Mouse (Mus musculus) myocyte (in vitro differentiated cells): ENCODE results near the gene Bpifb4.

Source experiments
- CEBPB ChIP-seq: IDR thresholded peaks from 2 replicates; pipeline ENCODE4 v1.6.1; 2011; ENCODE audit warnings: mild to moderate bottlenecking, moderate library complexity; ENCODE audit not compliant: poor library complexity, insufficient read depth, severe bottlenecking
- E2F4 ChIP-seq: IDR thresholded peaks from one replicate; pipeline ENCODE4 v1.6.1; 2011; ENCODE audit warnings: mild to moderate bottlenecking, control low read depth, moderate library complexity; ENCODE audit not compliant: insufficient read depth
- MAX ChIP-seq: IDR thresholded peaks from one replicate; pipeline ENCODE4 v1.6.1; 2011; ENCODE audit warnings: low read depth, mild to moderate bottlenecking, control low read depth
- POLR2A ChIP-seq: IDR thresholded peaks from one replicate; pipeline ENCODE4 v1.6.1; 2011; ENCODE audit warnings: low read depth, mild to moderate bottlenecking, control low read depth, moderate library complexity; ENCODE audit not compliant: insufficient read length
- TCF12 ChIP-seq: IDR thresholded peaks from one replicate; pipeline ENCODE4 v1.6.1; 2011; ENCODE audit warnings: mild to moderate bottlenecking, control low read depth; ENCODE audit not compliant: poor library complexity, insufficient read depth, severe bottlenecking

- TF ChIP-seq TCF12 (no peak), POLR2A (no peak), E2F4 (no peak), CEBPB (no peak), MAX (no peak)
These were observed 68.3 kb downstream of the Bpifb4 start for GRCm38 (mm10) chr2:154006331-154006730.
